Mouse (Mus musculus): ENCODE data around the gene Utrn.

GRCm38 (mm10) chr10:12694774-12695173, 174.4 kb downstream of the Utrn start:
- TF ChIP-seq CTCF (IDR thresholded peaks at IDR 0.05; ENCODE audit: low read depth, low read length) (no peak), EP300 (IDR thresholded peaks at IDR 0.05; ENCODE audit: insufficient read depth, low read depth, low read length) (no peak)

All from ES-Bruce4 (cell line).